Mouse (Mus musculus): ENCODE data around the gene Zc3h10. TPM values are rescaled to one million over a fixed set of nuclear protein-coding genes. Genes with fewer than 3 reads are reported as not detected.
"Not testable (repeated sequence)": the region's sequence is repeated elsewhere in the genome, so short reads cannot be mapped to it uniquely, and the experiment has no call there.

Gene Zc3h10
- polyA plus RNA-seq, 1 experiment from 2014 or later: 19.9 TPM

DNA sequence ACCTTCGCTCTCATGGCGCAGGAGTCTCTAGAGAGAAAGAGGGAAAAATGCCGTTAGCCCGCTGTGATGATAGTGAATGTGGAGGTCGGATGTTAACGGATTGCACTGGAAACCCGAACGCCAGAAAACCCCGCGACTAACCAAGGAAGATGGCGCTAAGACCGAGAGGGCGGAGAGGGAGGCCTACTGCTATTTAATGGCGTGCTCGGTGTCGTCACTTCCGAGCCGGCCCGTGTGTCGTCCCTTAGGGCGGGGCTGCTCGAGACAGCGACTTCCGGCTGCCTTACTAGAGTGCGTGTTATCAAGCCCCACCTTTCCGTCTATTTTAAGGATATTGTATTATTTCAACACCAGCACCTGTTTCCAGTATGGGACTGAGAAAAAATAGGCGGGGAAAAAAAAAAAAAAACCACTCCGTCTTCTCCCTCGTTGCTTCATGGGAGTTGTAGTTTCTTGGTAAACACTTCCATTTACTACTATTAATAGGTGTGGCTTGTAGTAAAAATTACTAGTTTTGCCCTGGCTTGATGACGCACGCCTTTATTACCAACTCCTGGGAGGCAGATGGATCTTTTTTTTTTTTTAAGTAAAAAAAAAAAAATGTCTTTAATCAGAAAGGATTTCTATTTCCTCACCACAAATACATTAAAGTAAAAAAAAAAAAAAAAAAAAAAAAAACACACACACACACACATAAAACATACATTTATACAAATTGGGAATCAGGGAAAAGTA, 1.5 kb upstream of the Zc3h10 start, which contains the start of gene Rpl41:
Gene Rpl41 (minus strand): TSS at position 359 of the 735 bp plus-strand sequence.
- WGBS: 1% methylated on average over 31 of the region's 31 CpGs

DNA sequence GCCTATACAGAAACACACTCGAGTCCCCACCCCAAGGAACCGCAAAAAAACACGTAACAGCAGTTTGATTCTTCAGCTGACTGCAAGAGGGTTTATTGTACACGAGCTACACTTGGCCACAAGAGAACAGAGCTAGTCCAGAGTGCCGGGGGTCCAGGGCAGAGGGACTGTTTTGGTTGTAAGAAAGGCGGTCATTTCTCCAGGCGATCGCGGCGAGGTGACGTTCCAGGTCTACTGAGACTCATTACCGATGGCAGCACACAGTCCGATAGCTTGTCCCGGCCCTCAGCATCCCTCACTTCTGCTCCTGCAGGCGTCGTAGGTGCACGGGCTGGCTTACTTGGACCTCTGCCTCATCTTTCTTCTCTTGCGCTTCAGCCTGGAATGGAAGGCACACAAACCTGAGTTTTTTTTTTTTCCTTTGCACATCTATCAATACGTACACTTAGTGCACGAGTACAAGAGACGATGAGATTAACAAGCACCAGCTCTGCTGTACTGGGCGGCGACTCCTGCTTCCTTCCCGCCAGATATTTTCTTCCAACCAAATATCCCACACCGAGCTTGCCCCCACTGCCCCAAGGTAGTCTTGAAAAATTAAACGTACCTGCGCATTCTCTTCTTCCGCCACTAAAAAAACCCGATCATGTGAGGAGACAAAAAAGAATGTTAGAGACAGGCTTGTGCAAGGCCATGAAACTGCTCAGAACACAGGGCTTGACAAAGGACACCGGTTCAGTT, 647 bp upstream of the Zc3h10 start:
- H3K36me3 ChIP-seq (replicated peaks): peaks cover 27% of the 10 kb centered on the region
- H3K27ac ChIP-seq: peak overlapping the region; percentile 95
- H3K9me3 ChIP-seq; ATAC-seq (ENCODE audit: low FRiP score); H3K27me3 ChIP-seq: not testable (repeated sequence)
- peak overlapping the region; percentile 76 for H3K4me3 ChIP-seq (replicated peaks)
- peaks cover 23% of the 10 kb centered on the region for H3K4me1 ChIP-seq
- peak overlapping the region; percentile 92 for H3K9ac ChIP-seq
- under 1% methylated on average over 30 of the region's 30 CpGs for WGBS
- peak overlapping the region; percentile 80 for H3K4me2 ChIP-seq

More for the DNA sequence above, 1.5 kb upstream of the Zc3h10 start, which contains the start of gene Rpl41:
- Histone ChIP-seq H3K4me2 (peak within 1 kb of the TSS; percentile 80), H3K9me3 (no peaks in the 10 kb centered on the region), H3K9ac (peak within 1 kb of the TSS; percentile 92), H3K4me3 (replicated peaks) (peak within 1 kb of the TSS; percentile 76), H3K27ac (peak within 1 kb of the TSS; percentile 95), H3K27me3 (no peaks in the 10 kb centered on the region), H3K36me3 (replicated peaks) (peaks cover 18% of the 10 kb centered on the region), H3K4me1 (peaks cover 14% of the 10 kb centered on the region)
- peak; percentile 89 for ATAC-seq (ENCODE audit: low FRiP score)

DNA sequence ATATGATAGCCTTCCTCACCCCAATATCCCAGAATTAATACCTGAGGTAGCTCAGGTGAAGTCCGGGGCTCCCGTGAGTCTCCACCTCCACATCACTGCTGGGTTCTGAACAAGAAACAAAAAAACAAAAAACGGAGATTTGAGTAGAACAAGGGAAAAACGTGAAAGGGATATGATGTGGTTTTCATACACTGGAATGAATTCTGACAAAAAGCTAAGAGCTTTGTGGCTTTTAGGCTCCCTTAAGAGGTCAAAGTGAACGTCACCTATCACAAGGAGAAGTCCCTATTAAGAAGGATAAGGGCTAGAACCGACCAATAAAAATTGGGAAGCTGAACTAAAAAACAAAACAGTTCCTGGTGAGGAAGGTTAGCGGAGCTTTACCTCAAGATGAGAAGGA, 787 bp downstream of the Zc3h10 start:
- H3K9ac ChIP-seq: peak overlapping the region; percentile 92
- no peaks in the 10 kb centered on the region for H3K27me3 ChIP-seq
- ATAC-seq (ENCODE audit: low FRiP score): no peak
- H3K9me3 ChIP-seq: no peaks in the 10 kb centered on the region
- peaks cover 25% of the 10 kb centered on the region for H3K4me1 ChIP-seq
- H3K27ac ChIP-seq: peak overlapping the region; percentile 95
- H3K4me2 ChIP-seq: peak overlapping the region; percentile 80
- peaks cover 41% of the 10 kb centered on the region for H3K36me3 ChIP-seq (replicated peaks)
- WGBS: 20% methylated on average over 7 of the region's 7 CpGs
- H3K4me3 ChIP-seq (replicated peaks): peak overlapping the region; percentile 76

DNA sequence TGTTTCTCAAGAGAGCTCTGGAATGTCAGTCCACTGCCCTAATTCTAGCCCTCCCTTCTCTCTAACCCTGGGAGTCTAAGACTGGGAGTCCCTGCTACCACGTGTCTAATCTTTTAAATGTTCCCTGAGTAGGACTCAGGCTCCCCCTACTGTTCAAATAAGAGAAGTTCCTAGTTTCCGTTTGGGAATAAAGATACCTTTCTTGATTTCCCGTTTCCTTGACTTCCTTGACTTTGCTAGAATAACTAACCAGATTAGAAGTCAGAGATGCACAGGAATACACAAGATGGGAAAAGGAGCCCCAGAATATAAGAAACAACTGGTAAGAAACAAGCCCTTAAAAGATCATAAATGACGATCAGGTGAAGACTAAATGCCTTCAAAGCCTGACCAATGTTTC, 1.2 kb downstream of the Zc3h10 start:
- no peak for ATAC-seq (ENCODE audit: low FRiP score)
- H3K27ac ChIP-seq: no peak overlapping the region
- 16% methylated on average over 4 of the region's 4 CpGs for WGBS
- peaks cover 25% of the 10 kb centered on the region for H3K4me1 ChIP-seq
- H3K27me3 ChIP-seq: no peaks in the 10 kb centered on the region
- H3K9ac ChIP-seq: peak overlapping the region; percentile 92
- peak overlapping the region; percentile 76 for H3K4me3 ChIP-seq (replicated peaks)
- peak overlapping the region; percentile 80 for H3K4me2 ChIP-seq
- no peaks in the 10 kb centered on the region for H3K9me3 ChIP-seq
- H3K36me3 ChIP-seq (replicated peaks): peaks cover 42% of the 10 kb centered on the region

DNA sequence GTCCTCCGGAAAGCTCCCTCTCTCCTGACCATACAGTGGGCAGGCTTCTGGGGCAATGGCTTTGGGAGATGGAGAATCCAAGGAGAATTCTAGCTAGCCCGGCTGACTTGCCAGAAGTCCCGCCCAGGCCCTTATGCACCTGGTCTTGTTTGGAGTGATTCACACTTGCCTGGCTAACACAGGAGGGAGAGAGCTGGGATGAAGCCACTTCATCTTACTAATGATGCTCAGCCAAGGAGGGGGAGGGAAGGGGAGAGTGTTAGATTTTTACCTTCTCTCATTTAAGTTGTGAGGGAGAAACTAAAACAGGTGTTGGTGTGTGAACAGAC, 2.0 kb downstream of the Zc3h10 start:
- no peak overlapping the region for H3K4me2 ChIP-seq
- H3K9me3 ChIP-seq: no peaks in the 10 kb centered on the region
- H3K4me1 ChIP-seq: peaks cover 25% of the 10 kb centered on the region
- no peak overlapping the region for H3K9ac ChIP-seq
- no peaks in the 10 kb centered on the region for H3K27me3 ChIP-seq
- ATAC-seq (ENCODE audit: low FRiP score): no peak
- no peak overlapping the region for H3K27ac ChIP-seq
- peaks cover 48% of the 10 kb centered on the region for H3K36me3 ChIP-seq (replicated peaks)
- no peak overlapping the region for H3K4me3 ChIP-seq (replicated peaks)
- 77% methylated on average over 3 of the region's 3 CpGs for WGBS

DNA sequence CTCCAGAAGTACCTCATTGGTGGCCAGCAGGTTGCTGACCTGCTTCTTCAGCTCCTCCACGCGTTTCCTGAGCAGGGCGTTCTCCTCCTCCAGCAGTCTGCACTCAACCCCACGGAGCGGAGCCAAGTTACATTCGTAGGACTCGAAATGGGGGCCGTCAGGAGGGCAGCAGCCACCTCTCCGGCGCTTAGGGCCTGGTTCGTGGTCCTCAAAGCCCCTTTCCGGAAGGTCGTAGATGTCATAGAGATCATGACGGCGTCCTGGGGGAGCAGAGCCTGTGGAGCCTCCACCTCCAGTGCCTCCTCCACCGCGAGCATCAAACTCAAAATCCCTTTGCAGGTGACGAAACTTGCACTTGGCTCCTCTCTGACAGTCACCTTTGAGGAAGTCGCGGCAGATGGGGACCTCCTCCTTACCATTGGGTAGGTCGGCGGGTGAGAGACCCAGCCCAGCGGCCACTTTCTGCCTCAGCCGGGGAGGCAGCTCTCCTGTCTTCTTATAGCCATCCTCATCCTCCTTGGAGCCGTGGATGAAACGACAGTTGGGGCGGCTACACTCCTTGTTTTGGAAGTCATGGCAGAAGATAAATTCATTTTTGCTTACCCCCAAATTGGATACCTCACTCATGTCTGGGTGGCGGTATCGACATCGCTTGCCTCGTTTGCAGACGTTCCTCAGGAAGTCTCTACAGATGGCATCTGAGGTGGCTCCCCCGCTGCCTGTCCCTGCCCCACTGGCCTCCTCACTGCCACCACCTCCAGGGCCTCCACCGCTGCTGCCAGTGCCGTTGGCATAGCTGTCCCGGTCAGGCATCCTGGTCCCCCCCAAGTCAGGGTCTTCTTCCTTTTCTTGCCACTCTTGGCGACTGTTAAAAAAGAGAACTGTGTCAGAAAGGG, 2.7 kb downstream of the Zc3h10 start:
- WGBS: 94% methylated on average over 37 of the region's 37 CpGs
- no peaks in the 10 kb centered on the region for H3K9me3 ChIP-seq
- H3K27me3 ChIP-seq: no peaks in the 10 kb centered on the region
- H3K4me1 ChIP-seq: peaks cover 25% of the 10 kb centered on the region
- no peak for ATAC-seq (ENCODE audit: low FRiP score)
- peaks cover 48% of the 10 kb centered on the region for H3K36me3 ChIP-seq (replicated peaks)
- H3K4me3 ChIP-seq (replicated peaks): no peak overlapping the region
- no peak overlapping the region for H3K27ac ChIP-seq
- H3K4me2 ChIP-seq: no peak overlapping the region
- no peak overlapping the region for H3K9ac ChIP-seq

DNA sequence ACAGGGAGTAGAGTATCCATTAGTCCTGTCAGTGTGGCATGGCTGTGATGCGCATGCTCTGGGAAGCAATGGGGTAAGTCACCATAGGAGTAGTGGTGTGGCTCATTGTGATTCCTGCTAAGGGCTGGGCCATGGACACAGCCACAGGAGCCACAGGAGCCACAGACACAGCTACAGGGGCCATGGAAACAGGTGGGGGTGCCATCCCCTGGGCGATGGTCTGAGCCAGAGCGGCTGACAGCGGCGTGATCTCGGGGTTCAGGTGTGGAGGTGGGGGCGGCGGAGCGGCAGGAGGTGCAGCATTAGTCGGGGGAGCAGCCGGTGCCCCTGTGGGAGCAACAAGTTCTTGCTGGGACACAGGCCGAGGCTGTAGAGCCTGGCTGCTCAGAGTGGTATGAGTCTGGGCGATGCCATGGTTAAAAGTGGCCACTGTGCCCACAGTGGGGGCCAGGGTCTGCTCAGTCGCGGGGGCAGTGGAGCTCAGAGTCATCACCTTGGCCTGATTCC, 3.4 kb downstream of the Zc3h10 start:
- Histone ChIP-seq H3K36me3 (replicated peaks) (peaks cover 48% of the 10 kb centered on the region), H3K27me3 (no peaks in the 10 kb centered on the region), H3K4me1 (peaks cover 25% of the 10 kb centered on the region), H3K4me2 (no peak overlapping the region), H3K9me3 (no peaks in the 10 kb centered on the region), H3K27ac (no peak overlapping the region), H3K9ac (no peak overlapping the region), H3K4me3 (replicated peaks) (no peak overlapping the region)
- no peak for ATAC-seq (ENCODE audit: low FRiP score)
- 95% methylated on average over 15 of the region's 15 CpGs for WGBS

DNA sequence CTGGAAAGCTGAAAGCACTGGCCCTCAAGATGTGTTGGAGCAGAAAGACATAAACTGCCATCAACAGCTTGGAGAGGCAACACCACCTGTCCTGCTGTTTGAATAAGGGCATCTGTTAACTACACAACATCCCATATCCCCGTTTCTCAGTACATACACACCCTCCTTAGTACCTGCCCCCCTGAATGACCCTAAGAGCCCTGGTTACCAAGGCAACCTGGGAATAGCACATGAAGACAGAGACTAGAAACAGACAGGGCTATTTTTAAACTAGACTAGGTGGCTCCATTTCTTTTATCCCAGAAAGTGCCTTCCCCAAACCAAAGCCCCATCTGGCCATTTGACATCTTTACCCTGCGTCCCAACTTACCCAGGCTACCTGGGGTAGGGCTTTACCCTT, 4.5 kb downstream of the Zc3h10 start:
- H3K4me1 ChIP-seq: peaks cover 25% of the 10 kb centered on the region
- H3K27ac ChIP-seq: no peak overlapping the region
- H3K9ac ChIP-seq: no peak overlapping the region
- no peak overlapping the region for H3K4me2 ChIP-seq
- H3K9me3 ChIP-seq: no peaks in the 10 kb centered on the region
- H3K36me3 ChIP-seq (replicated peaks): peaks cover 48% of the 10 kb centered on the region
- H3K27me3 ChIP-seq: no peaks in the 10 kb centered on the region
- no peak overlapping the region for H3K4me3 ChIP-seq (replicated peaks)
- no peak for ATAC-seq (ENCODE audit: low FRiP score)
- 76% methylated on average over 2 of the region's 2 CpGs for WGBS

DNA sequence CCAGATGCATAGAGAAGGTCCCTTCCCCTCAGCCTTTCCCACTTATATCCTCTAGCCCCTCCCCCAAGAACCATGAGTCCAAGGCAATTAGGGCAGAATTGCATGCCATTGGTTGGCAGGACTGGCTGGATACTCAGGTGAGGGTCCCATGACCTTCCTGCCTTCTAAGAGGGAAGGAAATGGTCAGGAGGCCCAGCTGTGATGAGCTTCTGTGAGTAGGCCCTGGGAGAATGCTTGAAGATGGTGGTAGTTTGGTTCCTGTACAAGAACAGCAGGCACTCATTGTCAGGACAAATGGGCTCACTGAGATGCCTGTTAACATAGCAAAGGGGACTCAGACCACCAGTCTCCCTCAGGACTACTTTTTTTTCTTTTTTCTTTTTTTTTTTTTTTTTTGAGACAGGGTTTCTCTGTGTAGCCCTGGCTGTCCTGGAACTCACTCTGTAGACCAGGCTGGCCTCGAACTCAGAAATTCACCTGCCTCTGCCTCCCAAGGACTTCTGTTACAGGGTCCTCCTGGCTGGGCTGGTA, 9.2 kb downstream of the Zc3h10 start:
- Histone ChIP-seq H3K4me1 (0 out of 2 replicates have a peak, but pooled peaks cover 4% of the 10 kb centered on the region), H3K27ac (no peak overlapping the region), H3K9ac (no peak overlapping the region), H3K36me3 (replicated peaks) (peaks cover 23% of the 10 kb centered on the region), H3K4me3 (replicated peaks) (no peak overlapping the region), H3K9me3 (no peaks in the 10 kb centered on the region), H3K4me2 (no peak overlapping the region), H3K27me3 (no peaks in the 10 kb centered on the region)
- ATAC-seq (ENCODE audit: low FRiP score): no peak
- WGBS: 94% methylated on average over 1 of the region's 1 CpGs

DNA sequence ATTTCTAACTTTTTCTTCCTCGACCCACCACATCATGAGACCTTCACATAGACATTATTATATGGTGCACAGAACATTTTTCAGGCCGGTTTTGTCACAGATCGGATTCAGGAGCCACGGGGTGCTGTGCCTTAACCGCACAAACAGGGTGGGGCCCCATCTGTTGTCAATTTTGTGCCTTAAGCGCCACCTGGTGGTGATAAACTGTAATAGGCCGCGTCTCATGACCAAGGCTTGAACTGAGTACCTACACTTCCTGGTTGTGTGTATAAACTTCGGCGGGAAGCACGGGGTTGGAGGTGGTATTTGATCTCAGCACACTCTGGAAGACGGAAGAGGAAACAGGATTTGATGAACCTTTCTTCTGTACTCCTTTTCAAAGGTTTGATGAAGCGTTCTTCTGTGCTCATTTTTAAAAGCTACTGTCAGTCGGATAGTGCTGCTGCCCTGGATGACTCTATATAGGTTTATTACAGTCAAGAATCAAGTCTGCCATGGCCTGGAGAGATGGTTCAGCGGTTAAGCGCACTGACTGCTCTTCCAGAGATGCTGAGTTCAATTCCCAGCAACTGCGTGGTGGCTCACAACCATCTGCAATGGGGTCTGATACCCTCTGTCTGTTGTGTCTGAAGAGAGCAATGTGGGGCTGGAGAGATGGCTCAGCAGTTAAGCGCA, 11.2 kb downstream of the Zc3h10 start:
- no peaks in the 10 kb centered on the region for H3K9me3 ChIP-seq
- ATAC-seq (ENCODE audit: low FRiP score): peak; percentile 88
- H3K4me3 ChIP-seq (replicated peaks): no peak overlapping the region
- no peak overlapping the region for H3K9ac ChIP-seq
- peaks cover under 1% of the 10 kb centered on the region; the same call in 1 of the 2 replicates for H3K27me3 ChIP-seq
- H3K36me3 ChIP-seq (replicated peaks): peaks cover 6% of the 10 kb centered on the region
- H3K27ac ChIP-seq: no peak overlapping the region
- peak overlapping the region; percentile 34 for H3K4me2 ChIP-seq
- no peaks in the 10 kb centered on the region for H3K4me1 ChIP-seq
- WGBS: 18% methylated on average over 18 of the region's 18 CpGs

DNA sequence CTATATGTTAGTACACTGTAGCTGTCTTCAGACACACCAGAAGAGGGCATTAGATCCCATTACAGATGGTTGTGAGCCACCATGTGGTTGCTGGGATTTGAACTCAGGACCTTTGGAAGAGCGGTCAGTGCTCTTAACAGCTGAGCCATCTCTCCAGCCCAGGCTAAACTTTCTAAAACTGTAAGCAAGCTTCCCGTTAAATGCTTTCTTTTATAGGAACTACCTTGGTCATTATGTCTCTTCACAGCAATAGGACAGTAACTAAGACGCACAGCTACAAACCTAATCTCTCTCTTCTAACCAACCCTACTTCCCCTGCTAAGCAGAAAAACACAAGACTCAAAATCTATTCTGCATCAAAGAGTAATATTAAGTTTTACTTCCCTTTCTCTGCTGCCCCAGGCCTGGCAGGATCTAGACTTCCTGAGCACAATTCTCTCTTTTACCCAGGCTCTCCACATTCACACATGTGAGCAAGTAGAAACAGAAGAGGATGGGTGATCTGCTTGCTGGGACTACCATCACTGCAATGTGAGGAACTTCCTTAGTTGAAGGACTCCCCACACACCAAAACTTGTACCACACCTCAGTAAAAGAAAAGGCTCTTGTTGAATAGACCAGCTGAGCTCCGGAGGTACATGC, 11.8 kb downstream of the Zc3h10 start:
- H3K27ac ChIP-seq: no peak overlapping the region
- peak overlapping the region; percentile 34 for H3K4me2 ChIP-seq
- H3K27me3 ChIP-seq: peaks cover 7% of the 10 kb centered on the region; the same call in 1 of the 2 replicates
- no peak overlapping the region for H3K4me3 ChIP-seq (replicated peaks)
- H3K9me3 ChIP-seq: no peaks in the 10 kb centered on the region
- 75% methylated on average over 4 of the region's 4 CpGs for WGBS
- H3K9ac ChIP-seq: no peak overlapping the region
- no peak for ATAC-seq (ENCODE audit: low FRiP score)
- H3K4me1 ChIP-seq: no peaks in the 10 kb centered on the region
- no peaks in the 10 kb centered on the region for H3K36me3 ChIP-seq (replicated peaks)
